Mouse (Mus musculus) stomach, embryonic 15.5 days (tissue): Measurements from ENCODE around the gene Gnmt. TPM values are rescaled to one million over a fixed set of nuclear protein-coding genes. Genes with fewer than 3 reads are reported as not detected.
A peak's percentile ranks its signal among the peaks of the same experiment; 100 is the strongest.

Experiments used
- ATAC-seq: fragments of 200-750 bp; cut with Nextera tagmentation; 2 replicates; pipeline ENCODE4 v1.8.0; 2017; ENCODE audit warnings: low read depth, moderate number of reproducible peaks, moderate TSS enrichment; ENCODE audit not compliant: insufficient read depth, low FRiP score
- H3K27ac ChIP-seq: fragments of 300-500 bp; sonication (generic); 2 replicates; pipeline ENCODE4 v1.5.1; 2015; ENCODE audit warnings: mild to moderate bottlenecking, inconsistent platforms
- H3K27me3 ChIP-seq: fragments of 300-500 bp; sonication (generic); replicated peaks from 2 replicates; pipeline ENCODE4 v1.6.1; 2015; ENCODE audit warnings: inconsistent platforms
- H3K36me3 ChIP-seq: fragments of 300-500 bp; sonication (generic); 2 replicates; pipeline ENCODE4 v1.6.1; 2015; ENCODE audit warnings: inconsistent platforms
- H3K4me1 ChIP-seq: fragments of 300-500 bp; sonication (generic); 2 replicates; pipeline ENCODE4 v1.6.1; 2015; ENCODE audit warnings: inconsistent platforms
- H3K4me2 ChIP-seq: fragments of 300-500 bp; sonication (generic); 2 replicates; pipeline ENCODE4 v1.6.1; 2015; ENCODE audit warnings: mild to moderate bottlenecking, inconsistent platforms
- H3K4me3 ChIP-seq: fragments of 300-500 bp; sonication (generic); replicated peaks from 2 replicates; pipeline ENCODE4 v1.5.1; 2015; ENCODE audit warnings: inconsistent platforms
- H3K9ac ChIP-seq: fragments of 300-500 bp; sonication (generic); 2 replicates; pipeline ENCODE4 v1.6.1; 2015; ENCODE audit warnings: inconsistent platforms
- H3K9me3 ChIP-seq: fragments of 300-500 bp; sonication (generic); 2 replicates; pipeline ENCODE4 v1.6.1; 2016; ENCODE audit warnings: inconsistent platforms
- WGBS: fragments of 180-500 bp; shearing (Covaris S2); methylation state at CpG from one replicate; pipeline ENCODE4 v1.1.7; 2015; 5-methylcytosine and 5-hydroxymethylcytosine counted together
- polyA plus RNA-seq: library from polyadenylated mRNA; unstranded; fragments of >200 nt; fragmentation: Nextera tagmentation; extraction: Ambion mirVana; gene quantifications from 2 replicates; pipeline ENCODE4 v1.2.1, GENCODE M21; 2015

Gnmt gene
- polyA plus RNA-seq, 1 experiment from 2014 or later, result 15.0 TPM

DNA sequence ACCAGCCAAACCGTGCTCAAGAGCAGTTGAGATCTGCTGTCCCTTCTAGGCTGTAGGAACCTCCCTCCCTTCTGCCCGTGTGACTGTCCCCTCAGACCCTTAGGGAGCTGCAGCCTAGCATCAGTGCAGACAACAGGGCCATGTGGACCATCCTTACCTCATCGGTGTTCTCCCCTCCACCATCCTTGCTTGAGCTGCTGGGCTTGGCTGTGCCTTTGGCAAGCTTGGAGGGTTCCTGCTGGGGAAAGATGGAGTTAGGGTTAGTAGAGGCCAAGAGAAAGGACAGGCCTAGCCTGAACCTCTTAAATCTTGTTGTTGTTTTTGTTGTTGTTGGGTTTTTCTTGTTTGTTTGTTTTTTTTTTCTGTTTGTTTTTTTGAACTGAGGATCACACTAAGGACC is 29.1 kb downstream of the Gnmt start:
- Histone ChIP-seq H3K9me3 (no peaks in the 10 kb centered on the region), H3K9ac (no peak overlapping the region), H3K27ac (no peak overlapping the region), H3K4me3 (no peak overlapping the region), H3K27me3 (no peaks in the 10 kb centered on the region), H3K4me2 (no peak overlapping the region), H3K4me1 (peaks cover 30% of the 10 kb centered on the region), H3K36me3 (peaks cover 13% of the 10 kb centered on the region; the same call in 1 of the 2 replicates)
- no peak for ATAC-seq
- 83% methylated on average over 3 of the region's 3 CpGs for WGBS

DNA sequence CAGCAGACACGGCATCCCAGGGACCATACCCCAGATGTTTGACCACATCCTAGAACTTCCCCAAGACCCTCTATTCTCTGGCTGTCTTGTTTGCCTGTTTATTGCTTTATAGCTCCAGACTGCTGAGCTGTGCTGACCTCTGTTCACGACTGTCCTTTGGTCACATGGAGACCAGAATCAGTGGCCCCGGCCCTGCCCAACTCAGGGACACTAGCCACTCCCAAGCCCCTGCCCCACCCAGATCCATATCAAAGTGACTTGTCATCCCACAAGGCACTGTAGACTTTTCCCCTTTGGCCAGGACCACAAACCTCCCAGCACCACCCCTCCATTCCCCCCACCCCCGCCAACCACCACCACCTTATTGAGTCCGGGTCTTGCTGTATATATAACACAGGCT is 29.7 kb downstream of the Gnmt start:
- Histone ChIP-seq H3K9ac (no peak overlapping the region), H3K4me3 (no peak overlapping the region), H3K4me2 (no peak overlapping the region), H3K27ac (no peak overlapping the region), H3K9me3 (no peaks in the 10 kb centered on the region), H3K27me3 (no peaks in the 10 kb centered on the region), H3K36me3 (peaks cover 13% of the 10 kb centered on the region; the same call in 1 of the 2 replicates), H3K4me1 (peaks cover 30% of the 10 kb centered on the region)
- no peak for ATAC-seq
- 65% methylated on average over 5 of the region's 5 CpGs for WGBS

- Histone ChIP-seq H3K36me3 (peaks cover 13% of the 10 kb centered on the region; the same call in 1 of the 2 replicates), H3K4me2 (no peak overlapping the region), H3K27me3 (no peaks in the 10 kb centered on the region), H3K4me1 (peaks cover 25% of the 10 kb centered on the region), H3K27ac (no peak overlapping the region), H3K4me3 (no peak overlapping the region), H3K9me3 (no peaks in the 10 kb centered on the region), H3K9ac (no peak overlapping the region)
- no peak for ATAC-seq
- 87% methylated on average over 6 of the region's 6 CpGs for WGBS
These were observed 30.5 kb downstream of the Gnmt start for GRCm38 (mm10) chr17:46698515-46698914.

DNA sequence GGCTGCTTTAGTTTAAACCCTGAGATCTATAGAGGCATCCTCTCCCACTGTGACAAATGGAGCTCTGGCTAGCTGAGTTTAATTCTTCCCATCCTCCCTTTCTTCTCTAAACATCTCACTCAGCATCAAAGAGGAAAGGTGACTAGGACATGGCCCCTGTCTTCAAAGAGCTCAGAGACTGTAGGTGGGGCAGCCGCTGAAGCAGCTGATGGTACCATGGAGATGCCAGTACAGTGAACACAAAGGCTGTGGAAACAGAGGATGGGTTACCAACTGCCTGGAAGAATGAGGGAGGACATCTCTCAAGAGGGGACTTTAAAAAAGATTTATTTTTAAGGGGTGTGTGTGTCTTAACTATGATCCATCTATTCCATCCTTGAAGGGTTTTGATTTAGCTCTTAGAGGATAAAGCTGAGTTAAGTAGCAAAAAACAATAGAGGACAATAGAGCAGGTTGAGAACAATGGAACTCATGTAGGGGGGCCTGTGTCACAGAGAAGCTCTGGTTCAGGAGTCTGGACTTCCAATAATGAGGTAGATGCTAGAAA is 34.4 kb downstream of the Gnmt start:
- H3K4me1 ChIP-seq, result no peaks in the 10 kb centered on the region
- ATAC-seq, result no peak
- H3K9me3 ChIP-seq, result no peaks in the 10 kb centered on the region
- H3K4me2 ChIP-seq, result no peak overlapping the region
- H3K36me3 ChIP-seq, result peaks cover 12% of the 10 kb centered on the region; the same call in 1 of the 2 replicates
- 68% methylated on average over 1 of the region's 1 CpGs for WGBS
- no peak overlapping the region for H3K27ac ChIP-seq
- no peaks in the 10 kb centered on the region for H3K27me3 ChIP-seq
- no peak overlapping the region for H3K9ac ChIP-seq
- H3K4me3 ChIP-seq, result no peak overlapping the region

- H3K36me3 ChIP-seq, result peaks cover 9% of the 10 kb centered on the region
- H3K9me3 ChIP-seq, result no peaks in the 10 kb centered on the region
- H3K4me3 ChIP-seq, result no peak overlapping the region
- no peak; the same call in 1 of the 2 replicates for ATAC-seq
- 69% methylated on average over 2 of the region's 2 CpGs for WGBS
- no peaks in the 10 kb centered on the region for H3K4me1 ChIP-seq
- H3K9ac ChIP-seq, result no peak overlapping the region
- H3K27ac ChIP-seq, result no peak overlapping the region
- no peak overlapping the region for H3K4me2 ChIP-seq
- H3K27me3 ChIP-seq, result no peaks in the 10 kb centered on the region
These were observed 37.6 kb downstream of the Gnmt start for GRCm38 (mm10) chr17:46691390-46691789.

- no peak for ATAC-seq
- no peak overlapping the region for H3K9ac ChIP-seq
- H3K27me3 ChIP-seq, result no peaks in the 10 kb centered on the region
- H3K9me3 ChIP-seq, result no peaks in the 10 kb centered on the region
- H3K4me1 ChIP-seq, result no peaks in the 10 kb centered on the region
- H3K36me3 ChIP-seq, result peaks cover 13% of the 10 kb centered on the region
- H3K27ac ChIP-seq, result no peak overlapping the region
- 84% methylated on average over 12 of the region's 12 CpGs for WGBS
- H3K4me3 ChIP-seq, result no peak overlapping the region
- no peak overlapping the region for H3K4me2 ChIP-seq
These were observed 38.3 kb downstream of the Gnmt start for GRCm38 (mm10) chr17:46690665-46691064.

GRCm38 (mm10) chr17:46685913-46686312 is 43.1 kb downstream of the Gnmt start:
- Histone ChIP-seq H3K9me3 (no peaks in the 10 kb centered on the region), H3K4me2 (no peak overlapping the region), H3K9ac (no peak overlapping the region), H3K36me3 (peaks cover 41% of the 10 kb centered on the region), H3K4me3 (no peak overlapping the region), H3K27ac (no peak overlapping the region), H3K27me3 (no peaks in the 10 kb centered on the region), H3K4me1 (peaks cover 9% of the 10 kb centered on the region)
- 85% methylated on average over 6 of the region's 6 CpGs for WGBS
- no peak for ATAC-seq

DNA sequence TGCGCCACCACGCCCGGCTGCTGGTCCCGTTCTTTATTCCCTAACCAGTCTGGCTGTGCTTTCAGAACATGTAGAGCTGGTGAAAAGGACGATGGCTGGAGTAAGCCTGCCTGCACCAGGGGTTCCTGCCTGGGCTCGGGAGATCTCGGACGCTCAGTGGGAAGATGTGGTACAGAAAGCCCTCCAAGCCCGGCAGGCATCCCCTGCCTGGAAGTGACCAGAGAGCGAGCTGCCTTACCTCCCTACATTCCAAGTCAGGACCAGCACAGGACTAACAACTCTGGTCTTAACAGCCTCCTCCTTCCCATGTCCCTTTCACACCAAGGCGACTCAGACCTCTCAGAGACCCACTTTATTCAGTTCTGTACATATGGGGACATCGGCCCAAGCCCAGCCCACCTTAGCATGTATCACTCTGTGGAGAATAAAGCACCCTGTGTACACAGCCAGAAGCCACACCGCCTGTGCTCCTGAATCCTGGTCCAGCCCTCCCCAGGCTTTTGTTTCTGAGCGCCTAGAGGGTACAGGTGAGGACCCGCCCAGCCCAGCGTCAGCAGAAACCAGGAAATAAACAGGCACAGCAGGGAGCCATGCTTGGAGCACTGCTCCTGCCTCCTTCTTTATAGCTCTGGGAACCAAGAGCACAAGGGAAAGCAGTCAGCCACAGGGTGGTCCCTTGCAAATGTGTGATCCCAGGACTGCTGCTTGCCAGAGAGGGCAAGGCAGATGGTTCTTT is 46.1 kb downstream of the Gnmt start:
- no peak for ATAC-seq
- no peak overlapping the region for H3K4me2 ChIP-seq
- no peak overlapping the region for H3K9ac ChIP-seq
- WGBS, result 79% methylated on average over 16 of the region's 16 CpGs
- H3K9me3 ChIP-seq, result no peaks in the 10 kb centered on the region
- peaks cover 44% of the 10 kb centered on the region for H3K36me3 ChIP-seq
- no peak overlapping the region for H3K4me3 ChIP-seq
- H3K27me3 ChIP-seq, result no peaks in the 10 kb centered on the region
- H3K27ac ChIP-seq, result peak overlapping the region; percentile 54; the same call in 1 of the 2 replicates
- H3K4me1 ChIP-seq, result peaks cover 26% of the 10 kb centered on the region

- no peaks in the 10 kb centered on the region for H3K27me3 ChIP-seq
- peaks cover 26% of the 10 kb centered on the region for H3K4me1 ChIP-seq
- peak overlapping the region; percentile 19 for H3K27ac ChIP-seq
- WGBS, result 24% methylated on average over 12 of the region's 12 CpGs
- no peaks in the 10 kb centered on the region for H3K9me3 ChIP-seq
- peaks cover 49% of the 10 kb centered on the region for H3K36me3 ChIP-seq
- no peak for ATAC-seq
- peak overlapping the region; percentile 81 for H3K4me2 ChIP-seq
- H3K4me3 ChIP-seq, result peak overlapping the region; percentile 97
- H3K9ac ChIP-seq, result peak overlapping the region; percentile 33
These were observed 47.4 kb downstream of the Gnmt start for GRCm38 (mm10) chr17:46681466-46682118.

- peaks cover 49% of the 10 kb centered on the region for H3K36me3 ChIP-seq
- H3K4me1 ChIP-seq, result peaks cover 26% of the 10 kb centered on the region
- H3K9ac ChIP-seq, result peak within 1 kb of the TSS; percentile 61
- H3K27ac ChIP-seq, result peak within 1 kb of the TSS; percentile 95
- H3K4me3 ChIP-seq, result peak within 1 kb of the TSS; percentile 97
- peak within 1 kb of the TSS; percentile 81 for H3K4me2 ChIP-seq
- no peaks in the 10 kb centered on the region for H3K9me3 ChIP-seq
- peak; percentile 96 for ATAC-seq
- no peaks in the 10 kb centered on the region for H3K27me3 ChIP-seq
- 0% methylated on average over 49 of the region's 49 CpGs for WGBS
These were observed 48.1 kb downstream of the Gnmt start, which contains the start of gene Klhdc3 for GRCm38 (mm10) chr17:46680760-46681373. Klhdc3 (minus strand) TSS chr17:46680914.

GRCm38 (mm10) chr17:46679843-46680759 is 48.9 kb downstream of the Gnmt start:
- H3K4me2 ChIP-seq, result peak overlapping the region; percentile 61
- peaks cover 26% of the 10 kb centered on the region for H3K4me1 ChIP-seq
- peak overlapping the region; percentile 95 for H3K27ac ChIP-seq
- WGBS, result under 1% methylated on average over 34 of the region's 34 CpGs
- no peak; the same call in 1 of the 2 replicates for ATAC-seq
- H3K27me3 ChIP-seq, result no peaks in the 10 kb centered on the region
- peak overlapping the region; percentile 61 for H3K9ac ChIP-seq
- H3K4me3 ChIP-seq, result peak overlapping the region; percentile 97
- H3K9me3 ChIP-seq, result no peaks in the 10 kb centered on the region
- H3K36me3 ChIP-seq, result peaks cover 48% of the 10 kb centered on the region
